Mouse (Mus musculus): ENCODE measurements around the gene Tfip11. TPM values are rescaled to one million over a fixed set of nuclear protein-coding genes. Genes with fewer than 3 reads are reported as not detected.

Tfip11 gene
- polyA plus RNA-seq, 1 experiment from 2014 or later, result 33.7 TPM

GRCm38 (mm10) chr5:112339215-112339614 is 13.1 kb downstream of the Tfip11 start:
- ATAC-seq (replicated peaks; ENCODE audit: low FRiP score) (no peak), DNase-seq (ENCODE audit: low spot score) (no peak)
- no peak overlapping the region for H3K4me3 ChIP-seq (ENCODE audit: low read depth, low read length)
- no peak overlapping the region for H3K27ac ChIP-seq (ENCODE audit: low read depth, low read length)
- H3K9me3 ChIP-seq (ENCODE audit: control insufficient read depth, low read length), result no peaks in the 10 kb centered on the region
- H3K4me2 ChIP-seq (ENCODE audit: low read depth, low read length, severe bottlenecking), result no peak overlapping the region
- no peak overlapping the region for H3K9ac ChIP-seq (ENCODE audit: low read length)
- no peaks in the 10 kb centered on the region for H3K27me3 ChIP-seq (ENCODE audit: control insufficient read depth, insufficient read depth, low read length)
- 86% methylated on average over 7 of the region's 7 CpGs for WGBS
- H3K36me3 ChIP-seq (ENCODE audit: control insufficient read depth, insufficient read depth, low read length), result peaks cover 30% of the 10 kb centered on the region
- peaks cover 8% of the 10 kb centered on the region; the same call in 1 of the 2 replicates for H3K4me1 ChIP-seq (replicated peaks; ENCODE audit: control insufficient read depth, insufficient read depth, low read length)

- H3K27me3 ChIP-seq (ENCODE audit: control insufficient read depth, insufficient read depth, low read length), result no peaks in the 10 kb centered on the region
- DNase-seq (ENCODE audit: low spot score), result peak; percentile 94
- peaks cover 6% of the 10 kb centered on the region; the same call in 1 of the 2 replicates for H3K36me3 ChIP-seq (ENCODE audit: control insufficient read depth, insufficient read depth, low read length)
- H3K9me3 ChIP-seq (ENCODE audit: control insufficient read depth, low read length), result no peaks in the 10 kb centered on the region
- peak within 1 kb of the TSS; percentile 95 for H3K4me3 ChIP-seq (ENCODE audit: low read depth, low read length)
- peaks cover 8% of the 10 kb centered on the region; the same call in 1 of the 2 replicates for H3K4me1 ChIP-seq (replicated peaks; ENCODE audit: control insufficient read depth, insufficient read depth, low read length)
- ATAC-seq (replicated peaks; ENCODE audit: low FRiP score), result peak; percentile 75
- peak within 1 kb of the TSS; percentile 79 for H3K9ac ChIP-seq (ENCODE audit: low read length)
- H3K4me2 ChIP-seq (ENCODE audit: low read depth, low read length, severe bottlenecking), result peak within 1 kb of the TSS; percentile 52
- H3K27ac ChIP-seq (ENCODE audit: low read depth, low read length), result 0 out of 2 replicates have a peak within 1 kb of the TSS, but pooled peaks have one; percentile 31
- whole genome bisulfite sequencing, result 2% methylated on average over 63 of the region's 64 CpGs
Measured at GRCm38 (mm10) chr5:112342463-112343204, 16.5 kb downstream of the Tfip11 start, which contains the start of the genes Srrd and Hps4. TSS of gene Srrd (minus strand) at chr5:112343040. TSS of gene Hps4 (plus strand) at chr5:112343083.

- under 1% methylated on average over 24 of the region's 24 CpGs for whole genome bisulfite sequencing
- Histone ChIP-seq H3K9ac (ENCODE audit: low read length) (peak overlapping the region; percentile 79), H3K27ac (ENCODE audit: low read depth, low read length) (0 out of 2 replicates have a peak overlapping the region, but pooled peaks have one; percentile 31), H3K9me3 (ENCODE audit: control insufficient read depth, low read length) (no peaks in the 10 kb centered on the region), H3K36me3 (ENCODE audit: control insufficient read depth, insufficient read depth, low read length) (peaks cover 2% of the 10 kb centered on the region; the same call in 1 of the 2 replicates), H3K27me3 (ENCODE audit: control insufficient read depth, insufficient read depth, low read length) (no peaks in the 10 kb centered on the region), H3K4me2 (ENCODE audit: low read depth, low read length, severe bottlenecking) (peak overlapping the region; percentile 52), H3K4me1 (replicated peaks; ENCODE audit: control insufficient read depth, insufficient read depth, low read length) (peaks cover 8% of the 10 kb centered on the region; the same call in 1 of the 2 replicates), H3K4me3 (ENCODE audit: low read depth, low read length) (peak overlapping the region; percentile 95)
- DNase-seq (ENCODE audit: low spot score) (no peak), ATAC-seq (replicated peaks; ENCODE audit: low FRiP score) (peak; percentile 69)
Measured at GRCm38 (mm10) chr5:112343205-112343595, 17.0 kb downstream of the Tfip11 start.

- H3K4me2 ChIP-seq (ENCODE audit: low read depth, low read length, severe bottlenecking), result no peak overlapping the region
- no peak overlapping the region for H3K9ac ChIP-seq (ENCODE audit: low read length)
- H3K4me3 ChIP-seq (ENCODE audit: low read depth, low read length), result no peak overlapping the region
- ATAC-seq (replicated peaks; ENCODE audit: low FRiP score), result no peak
- no peaks in the 10 kb centered on the region for H3K27me3 ChIP-seq (ENCODE audit: control insufficient read depth, insufficient read depth, low read length)
- no peaks in the 10 kb centered on the region for H3K9me3 ChIP-seq (ENCODE audit: control insufficient read depth, low read length)
- WGBS, result 79% methylated on average over 6 of the region's 6 CpGs
- H3K27ac ChIP-seq (ENCODE audit: low read depth, low read length), result no peak overlapping the region
- peaks cover 8% of the 10 kb centered on the region; the same call in 1 of the 2 replicates for H3K4me1 ChIP-seq (replicated peaks; ENCODE audit: control insufficient read depth, insufficient read depth, low read length)
- no peaks in the 10 kb centered on the region; the same call in 1 of the 2 replicates for H3K36me3 ChIP-seq (ENCODE audit: control insufficient read depth, insufficient read depth, low read length)
- no peak for DNase-seq (ENCODE audit: low spot score)
Measured at GRCm38 (mm10) chr5:112344092-112344960, 18.2 kb downstream of the Tfip11 start.

- no peaks in the 10 kb centered on the region for H3K27me3 ChIP-seq (ENCODE audit: control insufficient read depth, insufficient read depth, low read length)
- H3K4me2 ChIP-seq (ENCODE audit: low read depth, low read length, severe bottlenecking), result no peak overlapping the region
- peaks cover 8% of the 10 kb centered on the region; the same call in 1 of the 2 replicates for H3K4me1 ChIP-seq (replicated peaks; ENCODE audit: control insufficient read depth, insufficient read depth, low read length)
- no peak overlapping the region for H3K4me3 ChIP-seq (ENCODE audit: low read depth, low read length)
- no peak overlapping the region for H3K27ac ChIP-seq (ENCODE audit: low read depth, low read length)
- DNase-seq (ENCODE audit: low spot score) (no peak), ATAC-seq (replicated peaks; ENCODE audit: low FRiP score) (no peak)
- 89% methylated on average over 16 of the region's 16 CpGs for WGBS
- H3K9ac ChIP-seq (ENCODE audit: low read length), result no peak overlapping the region
- no peaks in the 10 kb centered on the region; the same call in 1 of the 2 replicates for H3K36me3 ChIP-seq (ENCODE audit: control insufficient read depth, insufficient read depth, low read length)
- H3K9me3 ChIP-seq (ENCODE audit: control insufficient read depth, low read length), result no peaks in the 10 kb centered on the region
Measured at GRCm38 (mm10) chr5:112346211-112346965, 20.2 kb downstream of the Tfip11 start.

- H3K27me3 ChIP-seq (ENCODE audit: control insufficient read depth, insufficient read depth, low read length), result no peaks in the 10 kb centered on the region
- no peaks in the 10 kb centered on the region; the same call in 1 of the 2 replicates for H3K36me3 ChIP-seq (ENCODE audit: control insufficient read depth, insufficient read depth, low read length)
- H3K9ac ChIP-seq (ENCODE audit: low read length), result no peak overlapping the region
- no peak overlapping the region for H3K4me3 ChIP-seq (ENCODE audit: low read depth, low read length)
- H3K4me1 ChIP-seq (replicated peaks; ENCODE audit: control insufficient read depth, insufficient read depth, low read length), result no peaks in the 10 kb centered on the region
- DNase-seq (ENCODE audit: low spot score), result no peak
- H3K27ac ChIP-seq (ENCODE audit: low read depth, low read length), result no peak overlapping the region
- ATAC-seq (replicated peaks; ENCODE audit: low FRiP score), result no peak
- 94% methylated on average over 8 of the region's 8 CpGs for WGBS
- no peaks in the 10 kb centered on the region for H3K9me3 ChIP-seq (ENCODE audit: control insufficient read depth, low read length)
- H3K4me2 ChIP-seq (ENCODE audit: low read depth, low read length, severe bottlenecking), result no peak overlapping the region
Measured at GRCm38 (mm10) chr5:112349169-112349568, 23.0 kb downstream of the Tfip11 start.

GRCm38 (mm10) chr5:112355493-112355892 is 29.3 kb downstream of the Tfip11 start:
- ATAC-seq (replicated peaks; ENCODE audit: low FRiP score) (no peak), DNase-seq (ENCODE audit: low spot score) (no peak)
- Histone ChIP-seq H3K9ac (ENCODE audit: low read length) (no peak overlapping the region), H3K27ac (ENCODE audit: low read depth, low read length) (no peak overlapping the region), H3K27me3 (ENCODE audit: control insufficient read depth, insufficient read depth, low read length) (no peaks in the 10 kb centered on the region), H3K36me3 (ENCODE audit: control insufficient read depth, insufficient read depth, low read length) (no peaks in the 10 kb centered on the region; the same call in 1 of the 2 replicates), H3K4me2 (ENCODE audit: low read depth, low read length, severe bottlenecking) (no peak overlapping the region), H3K9me3 (ENCODE audit: control insufficient read depth, low read length) (no peaks in the 10 kb centered on the region), H3K4me1 (replicated peaks; ENCODE audit: control insufficient read depth, insufficient read depth, low read length) (no peaks in the 10 kb centered on the region), H3K4me3 (ENCODE audit: low read depth, low read length) (no peak overlapping the region)
- WGBS, result 89% methylated on average over 6 of the region's 6 CpGs

GRCm38 (mm10) chr5:112355910-112356309 is 29.8 kb downstream of the Tfip11 start, which contains the start of gene Gm6583:
TSS of gene Gm6583 (minus strand) at chr5:112356033.
- 64% methylated on average over 13 of the region's 13 CpGs for WGBS
- no peak within 1 kb of the TSS for H3K27ac ChIP-seq (ENCODE audit: low read depth, low read length)

More at GRCm38 (mm10) chr5:112355910-112356309, 29.8 kb downstream of the Tfip11 start, which contains the start of gene Gm6583:
- peak; percentile 64 for DNase-seq (ENCODE audit: low spot score)
- no peak within 1 kb of the TSS for H3K4me2 ChIP-seq (ENCODE audit: low read depth, low read length, severe bottlenecking)
- no peaks in the 10 kb centered on the region for H3K27me3 ChIP-seq (ENCODE audit: control insufficient read depth, insufficient read depth, low read length)
- H3K4me1 ChIP-seq (replicated peaks; ENCODE audit: control insufficient read depth, insufficient read depth, low read length), result no peaks in the 10 kb centered on the region
- no peak for ATAC-seq (replicated peaks; ENCODE audit: low FRiP score)
- no peak within 1 kb of the TSS for H3K9ac ChIP-seq (ENCODE audit: low read length)
- H3K4me3 ChIP-seq (ENCODE audit: low read depth, low read length), result no peak within 1 kb of the TSS
- no peaks in the 10 kb centered on the region; the same call in 1 of the 2 replicates for H3K36me3 ChIP-seq (ENCODE audit: control insufficient read depth, insufficient read depth, low read length)
- no peaks in the 10 kb centered on the region for H3K9me3 ChIP-seq (ENCODE audit: control insufficient read depth, low read length)
